ENCODE assay signal across 9 mouse cellular contexts in the genomic region with DNA sequence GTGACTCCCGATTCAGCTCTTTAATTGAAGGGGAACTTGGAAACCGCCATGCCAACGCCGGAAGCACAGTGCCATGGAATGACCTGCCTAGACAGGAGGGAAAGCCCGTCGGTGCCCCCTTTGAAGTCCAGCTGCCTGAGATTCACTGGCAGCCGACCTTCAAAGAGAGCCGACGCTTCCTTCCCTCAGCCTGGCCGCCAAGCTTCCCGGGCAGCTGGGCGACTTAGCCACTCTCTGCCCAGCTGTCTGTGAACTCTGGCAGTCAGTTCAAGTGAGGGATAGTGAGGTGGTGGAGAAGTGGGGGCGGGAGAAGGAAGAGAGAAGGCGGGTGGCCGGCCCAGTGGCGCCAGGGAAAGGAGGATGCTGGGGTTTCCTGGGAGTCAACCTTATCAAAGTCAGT.
DNase-seq lines count a peak whose midpoint lies in the region; ATAC-seq lines count a peak whose summit lies in the region.
"Had no signal": no experiment of that assay in that cellular context is flagged by ENCODE, and none has a peak within 500 bp of the region (broad histone marks: within the 10 kb centered on the region; RNA-seq: fewer than 3 reads in every experiment).

No protein-coding gene starts in this region.

- peak overlapping the region; percentile 16 for H3K4me2 ChIP-seq in kidney, embryonic 16.5 days (replicated peaks; ENCODE audit: low read depth, low read length)

- intact Hi-C loops in heart, postnatal 36 days (cut with DNase I), result no loop called here

- peak; percentile 67; the same call in 1 of the 2 replicates for ATAC-seq in kidney, embryonic 16.5 days (ENCODE audit: low FRiP score, low TSS enrichment)

- H3K4me3 ChIP-seq in kidney, embryonic 16.5 days (ENCODE audit: low read length), result no peak overlapping the region
- H3K4me3 ChIP-seq: megakaryocyte, embryonic 14.5 days had no signal

- H3K36me3 ChIP-seq in kidney, embryonic 16.5 days (ENCODE audit: insufficient read depth, low read length), result no peaks in the 10 kb centered on the region

- H3K9me3 ChIP-seq in kidney, embryonic 16.5 days (ENCODE audit: low read length), result no peaks in the 10 kb centered on the region

- H3K4me1 ChIP-seq in kidney, embryonic 16.5 days (ENCODE audit: insufficient read depth, low read length), result peaks cover 8% of the 10 kb centered on the region; the same call in 1 of the 2 replicates

- WGBS in kidney, embryonic 16.5 days, result 21% methylated on average over 16 of the region's 16 CpGs

- H3K9ac ChIP-seq in kidney, embryonic 16.5 days (replicated peaks; ENCODE audit: low read length), result no peak overlapping the region

- H3K27ac ChIP-seq in kidney, embryonic 16.5 days (ENCODE audit: low read length), result no peak overlapping the region

- no peak for DNase-seq in kidney, adult 9 months
- peak; percentile 46 for DNase-seq in embryo, embryonic 11 days
- DNase-seq in heart, postnatal 36 days, result peak; percentile 12 to 17
- peak; percentile 7 for DNase-seq in lung, postnatal 25 days (ENCODE audit: low spot score)
- no peak for DNase-seq in cerebellum, adult 11-12 months
- DNase-seq in urinary bladder, adult 2 months (ENCODE audit: low spot score), result no peak
- DNase-seq in frontal cortex, postnatal 25 days (ENCODE audit: low spot score in 2 of 2), result no peak

- no peaks in the 10 kb centered on the region for H3K27me3 ChIP-seq in kidney, embryonic 16.5 days (ENCODE audit: insufficient read depth, low read length)
- H3K27me3 ChIP-seq: megakaryocyte, embryonic 14.5 days had no signal

Comparison
In these comparisons a context has a peak if more than half of its experiments do, and no peak if none do; other contexts are left out.
1. DNase-seq: peak in embryo, embryonic 11 days (single experiment), heart, postnatal 36 days (2 of 2) and lung, postnatal 25 days (single experiment); none in kidney, adult 9 months (single experiment), cerebellum, adult 11-12 months (single experiment), urinary bladder, adult 2 months (single experiment) and frontal cortex, postnatal 25 days (0 of 2).